Mouse (Mus musculus): Measurements from ENCODE around the gene Med25.

The Med25 gene

DNA sequence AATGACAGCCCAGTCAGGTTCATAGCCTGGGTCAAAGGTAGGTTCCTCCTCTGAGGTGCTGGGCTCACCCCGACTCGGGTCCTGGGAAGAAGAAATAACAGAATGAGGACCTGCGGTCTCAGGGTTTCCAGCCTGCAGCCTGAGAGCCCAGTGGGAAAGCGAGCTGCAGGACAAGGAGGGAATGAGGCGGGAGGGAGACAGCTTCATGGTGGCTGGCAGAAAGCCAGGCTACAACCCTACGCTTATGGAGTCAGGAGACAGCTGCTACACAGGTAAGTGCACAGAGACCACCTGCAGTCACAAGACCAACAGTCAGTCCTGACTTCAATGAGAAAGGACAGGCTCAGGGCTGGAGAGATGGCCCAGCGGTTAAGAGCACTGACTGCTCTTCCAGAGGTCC, 45.7 kb downstream of the Med25 start:
- peak in 1 of 2 experiments; percentile 42 for DNase-seq

DNA sequence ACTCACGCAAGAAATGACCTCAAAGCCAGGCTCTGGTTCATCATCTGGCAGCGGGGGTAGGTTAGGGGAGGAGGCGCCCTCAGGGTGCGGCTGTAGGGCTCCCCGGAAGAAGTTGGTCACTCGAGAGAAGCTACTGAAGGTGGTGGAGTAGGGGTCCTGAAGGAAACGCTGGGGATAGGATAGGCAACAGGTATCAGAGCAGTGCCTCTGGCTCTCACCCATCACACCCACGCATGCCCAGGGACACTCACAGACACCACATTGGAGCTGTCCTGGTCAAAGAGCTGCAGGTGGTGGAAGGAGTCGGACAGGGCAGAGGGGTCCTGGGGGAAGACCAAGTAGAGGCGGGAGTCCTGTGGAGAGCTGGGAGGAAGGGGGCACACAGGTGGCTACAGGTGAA, 47.5 kb downstream of the Med25 start:
- peak in 1 of 2 experiments; percentile 36 for DNase-seq

DNA sequence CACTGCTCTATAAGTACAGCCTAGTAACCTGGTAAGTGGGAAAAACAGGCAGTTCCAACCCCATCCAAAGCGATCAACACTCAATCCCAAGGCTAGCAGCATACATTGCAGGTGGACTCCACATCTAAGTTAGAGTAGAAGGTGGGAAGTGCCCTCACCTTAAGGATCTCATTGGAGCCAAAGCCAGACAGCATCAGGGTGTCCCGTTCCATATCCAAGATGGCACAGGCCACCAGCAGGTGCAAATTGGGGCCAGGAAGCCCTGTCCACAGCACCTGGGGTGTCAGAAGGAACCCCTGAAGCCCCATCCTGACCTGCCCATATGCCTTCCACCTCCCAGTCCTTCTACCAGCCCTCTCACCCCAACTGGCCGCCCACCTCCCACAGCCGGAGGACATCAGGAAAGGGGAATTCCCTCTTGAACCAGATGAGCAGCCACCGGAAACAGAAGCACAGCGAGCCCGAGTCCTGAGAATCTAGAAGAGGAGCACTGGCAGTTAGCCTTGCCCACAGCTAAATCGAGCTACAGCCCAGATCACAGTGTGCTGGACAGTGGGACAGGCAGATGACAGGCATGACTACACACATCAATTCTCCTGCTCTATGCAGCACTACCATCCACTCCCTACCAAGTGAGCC, 50.6 kb downstream of the Med25 start:
- no peak for DNase-seq

DNA sequence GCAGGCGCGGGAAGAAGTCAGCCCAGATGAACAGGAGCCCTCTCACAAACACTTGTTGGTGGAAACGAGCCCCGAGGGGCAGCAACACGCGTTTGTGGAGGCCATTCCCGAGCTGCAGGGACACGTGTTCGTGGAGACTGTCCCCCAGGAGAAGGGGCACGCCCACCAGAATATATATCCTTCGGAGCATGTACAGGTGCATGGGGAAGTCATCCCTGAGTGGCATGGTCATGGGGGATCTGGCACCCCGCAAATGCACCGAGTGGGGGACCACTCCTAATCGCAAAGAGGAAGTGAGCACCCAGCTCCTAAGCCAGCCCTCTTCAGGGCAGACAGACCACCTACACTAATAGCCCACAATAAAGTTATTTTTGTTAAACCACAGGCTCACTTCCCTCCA, 52.1 kb downstream of the Med25 start:
- peak in 1 of 2 experiments; percentile 41 for DNase-seq

DNA sequence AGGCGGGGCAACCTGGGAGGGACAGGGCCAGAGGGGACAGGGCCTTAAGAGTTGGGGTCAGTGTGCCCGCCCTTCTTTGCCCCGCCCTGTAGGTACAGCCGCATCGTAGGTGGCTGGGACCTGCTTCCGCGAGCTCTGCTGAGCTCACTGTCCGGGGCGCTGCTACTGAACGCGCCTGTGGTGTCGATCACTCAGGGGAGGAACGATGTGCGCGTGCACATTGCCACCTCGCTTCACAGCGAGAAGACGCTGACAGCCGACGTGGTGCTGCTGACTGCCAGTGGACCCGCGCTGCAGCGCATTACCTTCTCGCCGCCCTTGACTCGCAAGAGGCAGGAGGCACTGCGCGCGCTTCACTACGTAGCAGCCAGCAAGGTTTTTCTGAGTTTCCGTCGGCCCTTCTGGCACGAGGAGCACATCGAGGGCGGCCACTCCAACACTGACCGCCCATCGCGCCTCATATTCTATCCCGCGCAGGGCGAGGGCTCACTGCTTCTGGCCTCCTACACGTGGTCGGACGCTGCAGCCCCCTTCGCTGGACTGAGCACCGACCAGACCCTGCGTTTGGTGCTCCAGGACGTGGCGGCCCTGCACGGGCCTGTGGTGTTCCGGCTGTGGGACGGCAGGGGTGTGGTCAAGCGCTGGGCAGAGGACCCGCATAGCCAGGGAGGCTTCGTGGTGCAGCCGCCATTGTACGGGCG, 52.9 kb downstream of the Med25 start:
- DNase-seq: peak; percentile 33 to 60

DNA sequence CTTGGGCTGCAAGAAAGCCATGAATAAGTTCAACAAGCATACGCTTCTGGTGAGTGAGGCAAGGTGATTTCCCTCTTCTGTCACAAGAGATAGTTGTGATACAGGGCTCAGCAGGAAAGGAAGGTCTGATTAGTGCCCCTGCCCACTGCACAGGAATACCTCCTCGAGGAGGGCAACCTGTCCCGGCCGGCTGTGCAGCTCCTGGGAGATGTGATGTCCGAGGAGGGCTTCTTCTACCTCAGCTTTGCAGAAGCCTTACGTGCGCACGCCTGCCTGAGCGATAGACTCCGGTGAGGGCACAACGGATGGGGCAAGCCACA, 53.4 kb downstream of the Med25 start:
- peak in 1 of 2 experiments; percentile 51 for DNase-seq

DNA sequence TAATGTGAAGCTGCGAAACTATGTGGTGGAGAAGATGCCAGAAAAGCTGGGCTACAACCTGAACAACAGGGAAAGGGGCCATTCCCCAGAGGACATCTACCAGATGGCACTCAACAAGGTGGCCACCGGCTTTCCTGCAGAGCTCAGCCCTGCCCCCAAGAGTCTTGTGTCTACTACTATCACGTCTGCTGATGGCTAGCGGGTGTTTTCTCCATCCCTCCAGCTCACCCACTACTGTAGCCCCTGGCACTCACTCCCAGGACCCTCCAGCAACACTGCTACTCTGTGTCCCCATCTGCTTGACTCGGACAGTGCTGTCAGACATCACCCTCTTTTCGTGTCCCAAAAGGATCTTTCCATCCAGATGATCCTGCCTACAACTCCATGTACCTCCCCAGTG, 54.4 kb downstream of the Med25 start:
- DNase-seq: no peak

DNA sequence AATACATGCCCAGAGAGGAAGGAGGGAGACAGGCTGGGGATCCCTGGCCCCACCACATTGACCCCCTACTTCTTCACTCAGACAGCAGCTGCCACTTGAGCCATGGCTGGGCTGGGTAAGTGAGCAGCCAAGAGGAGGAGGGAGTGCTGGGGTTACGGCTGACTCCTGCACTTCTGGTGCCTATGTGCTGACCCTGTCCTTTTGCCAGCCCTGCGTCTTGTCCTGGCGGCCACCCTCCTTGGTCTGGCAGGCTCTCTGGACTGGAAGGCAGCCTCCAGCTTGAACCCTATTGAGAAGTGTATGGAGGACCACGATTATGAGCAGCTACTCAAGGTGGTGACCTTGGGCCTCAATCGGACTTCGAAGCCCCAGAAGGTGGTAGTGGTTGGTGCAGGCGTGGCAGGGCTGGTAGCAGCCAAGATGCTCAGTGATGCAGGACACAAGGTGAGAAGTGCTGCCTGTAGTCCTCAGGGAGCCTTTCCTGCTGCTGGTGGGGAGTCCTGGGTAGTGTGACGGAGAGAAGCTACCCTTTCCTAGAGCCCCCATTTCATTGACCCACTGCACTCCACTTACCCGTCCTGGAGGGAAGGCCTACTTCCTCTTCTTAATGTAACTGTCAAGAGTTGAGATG, 56.0 kb downstream of the Med25 start:
- DNase-seq: no peak

DNA sequence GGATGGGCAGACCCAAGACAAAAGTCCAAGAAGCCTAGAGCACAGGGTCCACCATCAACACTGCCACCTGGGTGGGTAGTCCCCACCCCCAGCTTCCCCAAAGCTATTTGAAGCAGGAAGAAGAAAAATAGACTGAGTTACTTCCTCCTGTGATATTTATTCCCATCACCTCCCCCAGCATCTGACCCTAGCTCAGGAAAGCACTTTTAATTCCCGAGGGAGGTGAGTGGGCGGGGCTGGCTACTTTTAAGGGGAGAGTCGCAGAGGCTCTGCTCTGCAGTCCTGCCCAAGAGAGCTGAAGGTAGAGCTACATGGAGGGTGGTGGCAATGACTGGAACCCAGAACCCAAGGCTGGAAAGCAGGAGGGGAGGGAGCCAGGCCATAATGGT, 56.5 kb downstream of the Med25 start:
- peak in 1 of 2 experiments; percentile 57 for DNase-seq

DNA sequence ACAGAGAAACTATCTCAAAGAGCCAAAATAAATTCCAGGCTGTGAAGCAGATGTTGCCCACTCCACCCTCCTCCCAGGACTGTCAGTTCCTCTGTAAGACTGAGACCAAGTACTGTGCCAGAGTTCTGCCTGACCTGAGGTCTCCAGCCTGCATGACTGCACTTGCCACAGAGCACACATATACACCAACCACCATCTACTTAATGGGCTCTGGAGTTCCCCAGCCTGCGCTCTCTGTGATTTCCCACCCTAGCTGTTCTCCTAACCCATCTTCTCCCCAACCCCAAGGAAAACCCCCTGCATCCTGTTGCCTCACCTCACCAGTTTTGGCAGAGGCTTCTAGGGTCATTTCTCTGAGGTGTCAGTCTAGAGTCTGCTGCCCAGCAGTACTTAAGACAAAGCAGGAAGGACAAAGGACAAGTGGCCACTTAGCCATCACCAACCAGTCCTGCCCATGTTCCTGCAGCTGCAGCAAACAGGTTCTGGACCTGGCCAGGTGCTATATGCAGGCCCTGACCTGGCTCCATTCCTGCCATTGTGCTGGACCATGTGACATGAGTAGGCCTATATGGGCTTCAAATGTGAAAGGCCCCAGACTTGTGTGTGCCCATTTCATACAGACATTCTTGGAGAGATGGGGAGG, 57.0 kb downstream of the Med25 start:
- DNase-seq: no peak

DNA sequence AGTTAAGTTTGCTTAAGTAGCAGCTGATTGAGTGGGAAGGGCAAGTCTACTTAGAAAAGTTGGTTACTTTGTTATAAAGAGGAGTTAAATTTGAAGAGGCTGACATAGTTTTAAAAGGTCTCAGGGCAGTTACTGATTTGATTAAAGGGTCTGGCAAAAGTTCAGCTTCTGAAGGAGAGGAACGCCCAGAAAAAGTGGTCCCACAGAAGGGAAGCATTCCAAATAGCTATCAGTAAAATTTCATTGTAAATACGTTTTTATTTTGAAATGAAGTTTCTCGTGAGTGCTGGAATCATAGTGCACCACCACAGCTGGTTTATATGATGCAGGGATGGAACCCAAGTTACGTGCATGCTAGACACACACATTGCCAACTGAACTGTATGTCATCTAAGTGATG, 59.7 kb downstream of the Med25 start:
- DNase-seq: no peak

DNA sequence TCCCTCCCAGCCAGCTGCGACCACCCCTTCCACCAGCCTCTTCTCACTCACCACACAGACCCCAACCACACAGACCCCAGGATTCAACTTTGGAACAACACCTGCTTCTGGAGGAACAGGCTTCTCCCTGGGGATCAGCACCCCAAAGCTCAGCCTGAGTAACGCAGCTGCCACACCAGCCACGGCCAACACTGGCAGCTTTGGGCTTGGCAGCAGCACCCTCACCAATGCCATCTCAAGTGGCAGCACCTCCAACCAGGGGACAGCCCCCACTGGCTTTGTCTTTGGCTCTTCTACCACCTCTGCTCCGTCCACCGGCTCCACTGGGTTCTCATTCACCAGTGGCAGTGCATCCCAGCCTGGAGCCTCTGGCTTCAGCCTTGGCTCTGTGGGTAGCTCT, 63.8 kb downstream of the Med25 start:
- no peak for DNase-seq

DNA sequence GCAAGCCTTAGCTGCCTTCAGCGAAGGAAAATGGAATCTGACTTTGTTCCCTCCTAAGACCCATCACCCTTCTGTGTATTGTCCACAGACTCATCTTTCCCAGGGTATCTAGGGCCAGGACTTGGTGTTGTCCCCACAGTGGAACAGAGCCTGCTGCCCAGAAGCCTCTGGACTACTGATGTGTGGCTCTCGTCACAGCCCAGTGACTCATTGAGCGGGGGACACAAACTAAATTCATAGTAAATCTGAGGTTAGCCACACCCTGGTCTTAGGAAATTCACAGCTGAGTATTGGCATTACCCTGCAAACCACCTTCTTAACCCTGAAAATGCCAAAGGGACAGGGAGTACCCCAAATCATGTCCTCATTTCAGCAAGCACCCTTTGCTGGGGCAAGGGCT, 65.7 kb downstream of the Med25 start:
- no peak for DNase-seq

Data from kidney, postnatal 25 days (tissue).